Mouse (Mus musculus): Measurements from ENCODE around the gene Vwa2.

Gene Vwa2

GRCm38 (mm10) chr19:56873816-56874600, at the start of gene Vwa2:
TSS of gene Vwa2 (plus strand) at chr19:56874249.
- in situ Hi-C loops (cut with MboI, MseI): no loop called here

- in situ Hi-C loops (cut with MboI, MseI): no loop called here
Measured at GRCm38 (mm10) chr19:56826047-56826631, 47.9 kb upstream of the Vwa2 start, which contains the start of gene Tdrd1. TSS of gene Tdrd1 (plus strand) at chr19:56826209.

GRCm38 (mm10) chr19:56828305-56828704, 45.7 kb upstream of the Vwa2 start:
- in situ Hi-C loops (cut with MboI, MseI): no loop called here

- in situ Hi-C loops (cut with MboI, MseI): no loop called here
Measured at GRCm38 (mm10) chr19:56829267-56829666, 44.8 kb upstream of the Vwa2 start.

GRCm38 (mm10) chr19:56830163-56830562, 43.9 kb upstream of the Vwa2 start:
- in situ Hi-C loops (cut with MboI, MseI): no loop called here

- in situ Hi-C loops (cut with MboI, MseI): no loop called here
Measured at GRCm38 (mm10) chr19:56835340-56835739, 38.7 kb upstream of the Vwa2 start.

- in situ Hi-C loops (cut with MboI, MseI): no loop called here
Measured at GRCm38 (mm10) chr19:56838942-56839706, 34.9 kb upstream of the Vwa2 start.

GRCm38 (mm10) chr19:56842974-56843373, 31.1 kb upstream of the Vwa2 start:
- in situ Hi-C loops (cut with MboI, MseI): no loop called here

GRCm38 (mm10) chr19:56852590-56852989, 21.5 kb upstream of the Vwa2 start:
- in situ Hi-C loops (cut with MboI, MseI): no loop called here

- in situ Hi-C loops (cut with MboI, MseI): no loop called here
Measured at GRCm38 (mm10) chr19:56856455-56856854, 17.6 kb upstream of the Vwa2 start.

GRCm38 (mm10) chr19:56867701-56868100, 6.3 kb upstream of the Vwa2 start:
- in situ Hi-C loops (cut with MboI, MseI): no loop called here

- in situ Hi-C loops (cut with MboI, MseI): no loop called here
Measured at GRCm38 (mm10) chr19:56874601-56875315, 709 bp downstream of the Vwa2 start.

GRCm38 (mm10) chr19:56877364-56877763, 3.3 kb downstream of the Vwa2 start:
- in situ Hi-C loops (cut with MboI, MseI): no loop called here

- in situ Hi-C loops (cut with MboI, MseI): no loop called here
Measured at GRCm38 (mm10) chr19:56887879-56888278, 13.8 kb downstream of the Vwa2 start.

GRCm38 (mm10) chr19:56888654-56889053, 14.6 kb downstream of the Vwa2 start:
- in situ Hi-C loops (cut with MboI, MseI): no loop called here

GRCm38 (mm10) chr19:56891438-56891837, 17.4 kb downstream of the Vwa2 start:
- in situ Hi-C loops (cut with MboI, MseI): no loop called here

- in situ Hi-C loops (cut with MboI, MseI): no loop called here
Measured at GRCm38 (mm10) chr19:56892586-56892985, 18.5 kb downstream of the Vwa2 start.

GRCm38 (mm10) chr19:56893326-56893725, 19.3 kb downstream of the Vwa2 start:
- in situ Hi-C loops (cut with MboI, MseI): no loop called here

GRCm38 (mm10) chr19:56897654-56898053, 23.6 kb downstream of the Vwa2 start:
- in situ Hi-C loops (cut with MboI, MseI): no loop called here

GRCm38 (mm10) chr19:56904095-56904494, 30.0 kb downstream of the Vwa2 start:
- in situ Hi-C loops (cut with MboI, MseI): no loop called here

GRCm38 (mm10) chr19:56905395-56905794, 31.3 kb downstream of the Vwa2 start:
- in situ Hi-C loops (cut with MboI, MseI): no loop called here

- in situ Hi-C loops (cut with MboI, MseI): no loop called here
Measured at GRCm38 (mm10) chr19:56907850-56908249, 33.8 kb downstream of the Vwa2 start.

Data from T-helper 1 cell (primary cell).